Mouse (Mus musculus) forebrain, embryonic 14.5 days (tissue): ENCODE measurements around the gene Rpl35. TPM values are rescaled to one million over a fixed set of nuclear protein-coding genes. Genes with fewer than 3 reads are reported as not detected.

ENCODE experiments used
- ATAC-seq: fragments of 200-750 bp; cut with Nextera tagmentation; 2 replicates; pipeline ENCODE4 v1.8.0; 2017; ENCODE audit warnings: mild to moderate bottlenecking, moderate library complexity
- DNase-seq: peaks from one replicate; pipeline ENCODE4 v3.0.0-alpha.2; 2015; ENCODE audit warnings: low spot score
- H3K27ac ChIP-seq: fragments of 300-500 bp; sonication (generic); 2 replicates; pipeline ENCODE4 v1.5.1; 2014; ENCODE audit warnings: low read depth, mild to moderate bottlenecking, control low read depth, low read length, moderate library complexity
- H3K27me3 ChIP-seq: fragments of 300-500 bp; sonication (generic); replicated peaks from 2 replicates; pipeline ENCODE4 v1.6.1; 2014; ENCODE audit warnings: low read length, control low read depth, mixed read lengths; ENCODE audit not compliant: control insufficient read depth, insufficient read depth
- H3K36me3 ChIP-seq: fragments of 300-500 bp; sonication (generic); 2 replicates; pipeline ENCODE4 v1.6.1; 2014; ENCODE audit warnings: low read length, control low read depth; ENCODE audit not compliant: control insufficient read depth, insufficient read depth
- H3K4me1 ChIP-seq: fragments of 300-500 bp; sonication (generic); 2 replicates; pipeline ENCODE4 v1.6.1; 2014; ENCODE audit warnings: antibody characterized with exemption, low read length, control low read depth; ENCODE audit not compliant: control insufficient read depth, insufficient read depth
- H3K4me2 ChIP-seq: fragments of 300-500 bp; sonication (generic); 2 replicates; pipeline ENCODE4 v1.6.1; 2014; ENCODE audit warnings: mild to moderate bottlenecking, control low read depth, low read length
- H3K4me3 ChIP-seq: fragments of 300-500 bp; sonication (generic); 2 replicates; pipeline ENCODE4 v1.5.1; 2014; ENCODE audit warnings: low read depth, low read length, control low read depth
- H3K9ac ChIP-seq: fragments of 300-500 bp; sonication (generic); 2 replicates; pipeline ENCODE4 v1.6.1; 2014; ENCODE audit warnings: mild to moderate bottlenecking, low read length, control low read depth, moderate library complexity
- H3K9me3 ChIP-seq: fragments of 300-500 bp; sonication (generic); replicated peaks from 2 replicates; pipeline ENCODE4 v1.6.1; 2016; ENCODE audit warnings: low read length, control low read depth, mixed read lengths; ENCODE audit not compliant: control insufficient read depth
- whole genome bisulfite sequencing: fragments of 180-500 bp; shearing (Covaris S2); extraction: QIAGEN DNeasy Blood & Tissue Kit; methylation state at CpG from one replicate; pipeline ENCODE4 v1.1.7; 2014; 5-methylcytosine and 5-hydroxymethylcytosine counted together
- polyA plus RNA-seq: library from polyadenylated mRNA; unstranded; fragments of >200 nt; fragmentation: Nextera tagmentation; extraction: Ambion mirVana; gene quantifications from 2 replicates; pipeline ENCODE4 v1.2.1, GENCODE M21; 2014

Gene Rpl35
- polyA plus RNA-seq, 1 experiment from 2014 or later = 875 TPM

- 85% methylated on average over 6 of the region's 6 CpGs for WGBS
- ATAC-seq = no peak
- Histone ChIP-seq H3K27me3 (no peaks in the 10 kb centered on the region), H3K4me1 (peaks cover 3% of the 10 kb centered on the region; the same call in 1 of the 2 replicates), H3K9ac (no peak overlapping the region), H3K4me3 (no peak overlapping the region), H3K4me2 (no peak overlapping the region), H3K27ac (no peak overlapping the region), H3K36me3 (no peaks in the 10 kb centered on the region), H3K9me3 (0 out of 2 replicates have a peak, but pooled peaks cover 2% of the 10 kb centered on the region)
- DNase-seq = no peak
Measured at GRCm38 (mm10) chr2:38987803-38988510, 17.5 kb downstream of the Rpl35 start.

- H3K9ac ChIP-seq = no peak overlapping the region
- H3K27me3 ChIP-seq = no peaks in the 10 kb centered on the region
- DNase-seq (no peak), ATAC-seq (no peak)
- H3K36me3 ChIP-seq = no peaks in the 10 kb centered on the region
- 0 out of 2 replicates have a peak, but pooled peaks cover under 1% of the 10 kb centered on the region for H3K4me1 ChIP-seq
- no peak overlapping the region for H3K4me2 ChIP-seq
- no peak overlapping the region for H3K4me3 ChIP-seq
- H3K9me3 ChIP-seq = 0 out of 2 replicates have a peak, but pooled peaks cover 2% of the 10 kb centered on the region
- 67% methylated on average over 1 of the region's 1 CpGs for WGBS
- H3K27ac ChIP-seq = no peak overlapping the region
Measured at GRCm38 (mm10) chr2:38987371-38987770, 18.1 kb downstream of the Rpl35 start.

GRCm38 (mm10) chr2:38986580-38986979, 18.8 kb downstream of the Rpl35 start:
- Histone ChIP-seq H3K27me3 (no peaks in the 10 kb centered on the region), H3K9ac (no peak overlapping the region), H3K27ac (no peak overlapping the region), H3K4me1 (no peaks in the 10 kb centered on the region), H3K4me2 (no peak overlapping the region), H3K4me3 (no peak overlapping the region), H3K9me3 (0 out of 2 replicates have a peak, but pooled peaks cover 2% of the 10 kb centered on the region), H3K36me3 (no peaks in the 10 kb centered on the region)
- 83% methylated on average over 3 of the region's 3 CpGs for WGBS
- ATAC-seq (no peak), DNase-seq (no peak)

- ATAC-seq (no peak), DNase-seq (no peak)
- Histone ChIP-seq H3K27ac (no peak overlapping the region), H3K4me1 (no peaks in the 10 kb centered on the region), H3K4me2 (no peak overlapping the region), H3K9ac (no peak overlapping the region), H3K27me3 (no peaks in the 10 kb centered on the region), H3K9me3 (0 out of 2 replicates have a peak, but pooled peaks cover 2% of the 10 kb centered on the region), H3K4me3 (no peak overlapping the region), H3K36me3 (no peaks in the 10 kb centered on the region)
- 97% methylated on average over 2 of the region's 2 CpGs for WGBS
Measured at GRCm38 (mm10) chr2:38983456-38983855, 22.0 kb downstream of the Rpl35 start.

GRCm38 (mm10) chr2:38977837-38978236, 27.6 kb downstream of the Rpl35 start:
- no peak overlapping the region for H3K27ac ChIP-seq
- no peak overlapping the region for H3K9ac ChIP-seq
- DNase-seq (no peak), ATAC-seq (no peak)
- H3K9me3 ChIP-seq = no peaks in the 10 kb centered on the region
- H3K4me2 ChIP-seq = no peak overlapping the region
- no peaks in the 10 kb centered on the region for H3K36me3 ChIP-seq
- H3K4me3 ChIP-seq = no peak overlapping the region
- WGBS = 54% methylated on average over 4 of the region's 4 CpGs
- no peaks in the 10 kb centered on the region for H3K4me1 ChIP-seq
- H3K27me3 ChIP-seq = no peaks in the 10 kb centered on the region

- Histone ChIP-seq H3K27me3 (no peaks in the 10 kb centered on the region), H3K4me3 (no peak overlapping the region), H3K4me1 (no peaks in the 10 kb centered on the region), H3K9me3 (no peaks in the 10 kb centered on the region), H3K4me2 (no peak overlapping the region), H3K9ac (no peak overlapping the region), H3K27ac (no peak overlapping the region), H3K36me3 (no peaks in the 10 kb centered on the region)
- 90% methylated on average over 21 of the region's 21 CpGs for WGBS
- DNase-seq (no peak), ATAC-seq (no peak)
Measured at GRCm38 (mm10) chr2:38975941-38976805, 29.3 kb downstream of the Rpl35 start.

- ATAC-seq = no peak
- no peak overlapping the region for H3K9ac ChIP-seq
- H3K36me3 ChIP-seq = no peaks in the 10 kb centered on the region
- H3K4me2 ChIP-seq = no peak overlapping the region
- H3K9me3 ChIP-seq = no peaks in the 10 kb centered on the region
- no peaks in the 10 kb centered on the region for H3K4me1 ChIP-seq
- 84% methylated on average over 3 of the region's 3 CpGs for WGBS
- H3K4me3 ChIP-seq = no peak overlapping the region
- no peak for DNase-seq
- H3K27me3 ChIP-seq = no peaks in the 10 kb centered on the region
- no peak overlapping the region for H3K27ac ChIP-seq
Measured at GRCm38 (mm10) chr2:38975181-38975580, 30.2 kb downstream of the Rpl35 start.

GRCm38 (mm10) chr2:38974171-38974570, 31.3 kb downstream of the Rpl35 start:
- 53% methylated on average over 2 of the region's 2 CpGs for WGBS
- Histone ChIP-seq H3K4me2 (no peak overlapping the region), H3K9ac (no peak overlapping the region)

GRCm38 (mm10) chr2:38973701-38974100, 31.7 kb downstream of the Rpl35 start:
- H3K36me3 ChIP-seq = no peaks in the 10 kb centered on the region
- no peaks in the 10 kb centered on the region for H3K27me3 ChIP-seq
- 75% methylated on average over 7 of the region's 7 CpGs for WGBS
- ATAC-seq (no peak), DNase-seq (peak; percentile 27)
- H3K9ac ChIP-seq = no peak overlapping the region
- H3K4me2 ChIP-seq = no peak overlapping the region
- no peaks in the 10 kb centered on the region for H3K4me1 ChIP-seq
- H3K9me3 ChIP-seq = no peaks in the 10 kb centered on the region
- no peak overlapping the region for H3K4me3 ChIP-seq
- no peak overlapping the region for H3K27ac ChIP-seq

More at GRCm38 (mm10) chr2:38974171-38974570, 31.3 kb downstream of the Rpl35 start:
- Histone ChIP-seq H3K27ac (no peak overlapping the region), H3K4me3 (no peak overlapping the region), H3K36me3 (no peaks in the 10 kb centered on the region), H3K9me3 (no peaks in the 10 kb centered on the region), H3K4me1 (no peaks in the 10 kb centered on the region), H3K27me3 (no peaks in the 10 kb centered on the region)
- DNase-seq (no peak), ATAC-seq (no peak)
